Mouse (Mus musculus) embryonic fibroblast, embryonic 13.5 days (primary cell): ENCODE data around the gene Kirrel.

Source experiments
- CTCF ChIP-seq: IDR thresholded peaks from 2 replicates; pipeline ENCODE4 v1.5.1; 2011; ENCODE audit warnings: mild to moderate bottlenecking, control low read depth, low read length, moderate library complexity, borderline replicate concordance; ENCODE audit not compliant: insufficient read depth
- POLR2A ChIP-seq: IDR thresholded peaks from 2 replicates; pipeline ENCODE4 v1.6.1; 2011; ENCODE audit warnings: low read depth, mild to moderate bottlenecking, control low read depth, low read length, moderate library complexity

DNA sequence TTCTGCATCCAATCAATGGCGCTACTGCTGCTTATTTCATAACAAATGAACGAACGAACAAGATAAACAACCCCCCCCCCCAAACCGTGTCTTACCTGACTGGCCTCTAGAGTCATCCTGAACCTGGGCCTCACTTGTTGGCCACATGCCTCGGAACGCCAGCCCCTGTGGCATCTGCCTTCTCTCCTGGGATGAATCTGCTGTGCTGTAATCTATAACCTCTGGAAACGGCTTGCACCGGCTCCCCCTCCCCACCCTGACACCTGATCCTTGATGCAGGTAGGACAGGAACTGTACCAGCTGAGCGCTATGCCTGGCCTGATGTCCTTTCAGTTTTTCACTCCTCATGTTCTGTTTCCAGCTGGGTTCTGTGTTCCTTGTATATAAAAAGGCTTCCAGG lies 96.9 kb downstream of the Kirrel start:
- TF ChIP-seq POLR2A (no peak), CTCF (no peak)
